Mouse (Mus musculus) brain, embryonic 14.5 days (tissue): ENCODE results near the gene Usp36.

Experiments
- CTCF ChIP-seq: fragments of 200-500 bp; IDR thresholded peaks from 2 replicates; pipeline ENCODE4 v1.5.1; 2012; ENCODE audit warnings: inconsistent platforms, mild to moderate bottlenecking, moderate library complexity, borderline replicate concordance; ENCODE audit not compliant: insufficient read depth, insufficient read length; ENCODE audit errors: extremely low read depth
- POLR2A ChIP-seq: fragments of 200-500 bp; IDR thresholded peaks from 2 replicates; pipeline ENCODE4 v1.6.1; 2012; ENCODE audit warnings: mild to moderate bottlenecking, inconsistent platforms, borderline replicate concordance; ENCODE audit not compliant: poor library complexity, insufficient read depth, insufficient read length, severe bottlenecking; ENCODE audit errors: extremely low read depth

DNA sequence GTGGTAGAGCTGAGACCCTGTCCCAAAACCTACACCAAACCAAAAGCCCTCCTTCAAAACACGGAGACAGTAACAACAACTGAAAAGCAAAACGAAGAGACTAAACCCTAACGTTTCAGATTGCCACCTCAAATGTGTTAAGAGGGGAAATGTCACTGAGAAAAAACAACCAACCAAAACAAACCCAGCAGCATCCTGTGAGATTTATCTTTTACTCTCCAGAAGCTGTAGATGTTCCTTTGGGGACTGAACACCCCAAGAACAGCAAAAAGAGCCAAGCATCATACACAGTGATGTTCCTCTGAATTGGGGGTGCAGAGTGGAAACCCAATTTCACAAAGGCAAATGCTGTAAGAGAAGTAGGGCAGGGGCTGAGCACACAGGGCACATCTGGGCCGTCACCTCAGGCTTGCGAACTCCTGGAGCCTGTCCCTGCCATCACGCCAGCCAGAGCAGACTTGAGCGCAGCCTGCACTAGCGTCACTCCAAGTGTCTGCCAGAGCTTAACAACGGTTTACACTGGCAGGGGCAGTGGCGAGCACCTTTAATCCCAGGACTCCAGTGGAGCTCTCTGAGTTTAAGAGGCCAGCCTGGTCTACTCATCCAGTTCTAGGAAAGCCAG lies 23.9 kb downstream of the Usp36 start:
- TF ChIP-seq CTCF (no peak), POLR2A (no peak)
